Mouse (Mus musculus): Measurements from ENCODE around the gene Timm17b.

Gene Timm17b

GRCm38 (mm10) chrX:7919601-7920383, 20.6 kb downstream of the Timm17b start, which contains the start of gene Pcsk1n:
TSS of gene Pcsk1n (plus strand) at chrX:7919822.
- 8% methylated on average over 39 of the region's 40 CpGs for WGBS

- WGBS: 10% methylated on average over 44 of the region's 48 CpGs
Observed at GRCm38 (mm10) chrX:7922032-7922431, 22.9 kb downstream of the Timm17b start.

GRCm38 (mm10) chrX:7926266-7926665, 27.1 kb downstream of the Timm17b start:
- 90% methylated on average over 6 of the region's 6 CpGs for WGBS

GRCm38 (mm10) chrX:7927116-7927515, 28.0 kb downstream of the Timm17b start:
- 51% methylated on average over 10 of the region's 10 CpGs for WGBS

GRCm38 (mm10) chrX:7928270-7928790, 29.2 kb downstream of the Timm17b start, which contains the start of gene Eras:
TSS of gene Eras (minus strand) at chrX:7928607.
- 31% methylated on average over 19 of the region's 19 CpGs for WGBS

- 74% methylated on average over 11 of the region's 11 CpGs for WGBS
Observed at GRCm38 (mm10) chrX:7936874-7937273, 37.7 kb downstream of the Timm17b start.

GRCm38 (mm10) chrX:7937667-7938066, 38.5 kb downstream of the Timm17b start:
- 96% methylated on average over 6 of the region's 6 CpGs for WGBS

GRCm38 (mm10) chrX:7945618-7946017, 46.5 kb downstream of the Timm17b start:
- 85% methylated on average over 8 of the region's 8 CpGs for WGBS

GRCm38 (mm10) chrX:7947108-7947899, 48.1 kb downstream of the Timm17b start, which contains the start of gene Hdac6:
TSS of gene Hdac6 (minus strand) at chrX:7947889.
- WGBS: 2% methylated on average over 34 of the region's 37 CpGs

- WGBS: 7% methylated on average over 38 of the region's 38 CpGs
Observed at GRCm38 (mm10) chrX:7947900-7948492, 48.8 kb downstream of the Timm17b start.

- WGBS: 95% methylated on average over 7 of the region's 7 CpGs
Observed at GRCm38 (mm10) chrX:7950091-7950490, 50.9 kb downstream of the Timm17b start.

Measured in cerebral cortex, adult 2 months (tissue).